Mouse (Mus musculus) lung, embryonic 15.5 days (tissue): ENCODE measurements around the gene Parvb. TPM values are rescaled to one million over a fixed set of nuclear protein-coding genes. Genes with fewer than 3 reads are reported as not detected.

Experiments used
- ATAC-seq: fragments of 200-750 bp; cut with Nextera tagmentation; 2 replicates; pipeline ENCODE4 v1.8.0; 2017; ENCODE audit warnings: moderate number of reproducible peaks, borderline replicate concordance; ENCODE audit not compliant: low FRiP score, low TSS enrichment; ENCODE audit errors: extremely low read depth
- H3K27ac ChIP-seq: fragments of 300-500 bp; sonication (generic); 2 replicates; pipeline ENCODE4 v1.5.1; 2015; ENCODE audit warnings: moderate library complexity, mild to moderate bottlenecking, inconsistent platforms
- H3K27me3 ChIP-seq: fragments of 300-500 bp; sonication (generic); 2 replicates; pipeline ENCODE4 v1.6.1; 2015; ENCODE audit warnings: inconsistent platforms
- H3K36me3 ChIP-seq: fragments of 300-500 bp; sonication (generic); 2 replicates; pipeline ENCODE4 v1.6.1; 2015; ENCODE audit warnings: inconsistent platforms
- H3K4me1 ChIP-seq: fragments of 300-500 bp; sonication (generic); 2 replicates; pipeline ENCODE4 v1.6.1; 2015; ENCODE audit warnings: inconsistent platforms
- H3K4me2 ChIP-seq: fragments of 300-500 bp; sonication (generic); 2 replicates; pipeline ENCODE4 v1.6.1; 2015; ENCODE audit warnings: inconsistent platforms, mild to moderate bottlenecking, moderate library complexity
- H3K4me3 ChIP-seq: fragments of 300-500 bp; sonication (generic); 2 replicates; pipeline ENCODE4 v1.5.1; 2015; ENCODE audit warnings: mild to moderate bottlenecking, inconsistent platforms
- H3K9ac ChIP-seq: fragments of 300-500 bp; sonication (generic); 2 replicates; pipeline ENCODE4 v1.6.1; 2015; ENCODE audit warnings: inconsistent platforms
- H3K9me3 ChIP-seq: fragments of 300-500 bp; sonication (generic); 2 replicates; pipeline ENCODE4 v1.6.1; 2016; ENCODE audit warnings: inconsistent platforms
- WGBS: fragments of 180-500 bp; shearing (Covaris S2); methylation state at CpG from one replicate; pipeline ENCODE4 v1.1.7; 2015; 5-methylcytosine and 5-hydroxymethylcytosine counted together
- polyA plus RNA-seq: library from polyadenylated mRNA; unstranded; fragments of >200 nt; fragmentation: Nextera tagmentation; extraction: Ambion mirVana; gene quantifications from 2 replicates; pipeline ENCODE4 v1.2.1, GENCODE M21; 2015

Parvb gene
- polyA plus RNA-seq, 1 experiment from 2014 or later: 4.6 TPM

DNA sequence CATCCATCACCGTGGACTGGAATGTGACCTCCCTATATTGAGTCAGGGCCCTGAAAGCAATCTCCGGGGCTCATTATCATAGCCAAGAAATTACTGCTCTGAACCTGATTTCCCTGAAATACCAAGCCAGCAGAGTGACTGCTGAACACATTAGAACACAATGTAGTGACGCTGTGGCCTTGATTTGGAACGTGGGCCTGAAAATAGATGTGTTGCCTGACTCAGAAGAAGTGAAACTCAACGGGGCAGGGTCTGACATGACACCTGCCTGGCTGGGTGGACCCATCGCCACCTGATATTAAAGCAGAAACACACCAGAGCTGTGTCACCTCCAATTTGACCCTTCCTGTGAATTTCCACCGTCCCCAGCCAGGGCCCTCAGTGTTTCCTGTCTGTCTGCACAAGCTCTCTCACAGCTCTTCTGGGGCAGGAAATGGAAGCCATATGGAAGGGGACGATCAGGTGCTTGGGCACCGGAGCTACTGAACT is 13.0 kb upstream of the Parvb start:
- H3K27me3 ChIP-seq: no peaks in the 10 kb centered on the region
- H3K4me3 ChIP-seq: no peak overlapping the region
- H3K4me1 ChIP-seq: peaks cover 14% of the 10 kb centered on the region
- no peak overlapping the region for H3K9ac ChIP-seq
- 11% methylated on average over 9 of the region's 9 CpGs for WGBS
- peak overlapping the region; percentile 46 for H3K27ac ChIP-seq
- no peak for ATAC-seq
- peaks cover 12% of the 10 kb centered on the region for H3K36me3 ChIP-seq
- no peaks in the 10 kb centered on the region for H3K9me3 ChIP-seq
- H3K4me2 ChIP-seq: 0 out of 2 replicates have a peak overlapping the region, but pooled peaks have one; percentile 11

DNA sequence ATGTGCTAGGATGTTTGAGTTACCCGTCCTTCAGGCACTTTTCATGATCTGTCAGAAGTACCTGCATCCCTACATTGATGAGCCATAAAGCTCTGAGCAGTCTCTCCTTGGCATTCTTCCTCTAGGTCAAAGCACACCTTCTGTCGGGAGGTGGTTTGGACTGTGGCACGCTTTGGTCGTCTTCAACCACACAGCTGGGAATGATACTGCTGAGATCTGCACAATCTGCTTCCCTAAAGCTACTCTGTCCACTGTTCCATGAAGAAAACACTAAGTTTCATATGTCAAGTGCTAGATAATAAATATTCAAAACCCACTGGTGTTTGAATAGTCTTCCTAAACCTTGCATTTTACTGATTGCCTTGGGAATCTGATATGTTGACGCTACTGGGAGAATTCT is 10.3 kb upstream of the Parvb start:
- no peak overlapping the region for H3K27ac ChIP-seq
- H3K4me1 ChIP-seq: peaks cover 14% of the 10 kb centered on the region
- H3K9ac ChIP-seq: no peak overlapping the region
- H3K4me2 ChIP-seq: no peak overlapping the region
- H3K9me3 ChIP-seq: no peaks in the 10 kb centered on the region
- no peaks in the 10 kb centered on the region for H3K36me3 ChIP-seq
- ATAC-seq: no peak
- H3K4me3 ChIP-seq: no peak overlapping the region
- 0 out of 2 replicates have a peak, but pooled peaks cover 6% of the 10 kb centered on the region for H3K27me3 ChIP-seq
- 68% methylated on average over 5 of the region's 5 CpGs for WGBS

DNA sequence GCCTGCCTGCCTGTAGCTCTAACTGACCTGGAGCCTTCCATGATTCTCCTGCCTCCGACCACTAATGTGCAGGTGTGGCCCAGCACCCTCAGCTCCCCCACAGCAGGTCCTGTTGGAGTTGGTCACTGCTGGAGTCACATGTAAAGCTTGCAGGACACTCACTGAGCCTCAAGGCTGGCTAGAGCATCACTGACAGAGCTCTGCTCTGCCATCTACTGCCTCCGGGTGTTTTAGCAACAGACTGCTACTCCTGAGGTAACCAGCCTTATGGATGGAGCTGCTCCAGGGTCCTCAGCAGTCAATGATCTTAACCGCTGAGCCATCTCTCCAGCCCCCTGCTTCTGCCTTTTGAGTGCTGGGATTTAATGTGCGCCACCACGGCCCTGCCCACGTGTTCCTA is 8.4 kb upstream of the Parvb start:
- Histone ChIP-seq H3K27me3 (0 out of 2 replicates have a peak, but pooled peaks cover 6% of the 10 kb centered on the region), H3K27ac (no peak overlapping the region), H3K9ac (no peak overlapping the region), H3K9me3 (no peaks in the 10 kb centered on the region), H3K4me1 (peaks cover 8% of the 10 kb centered on the region), H3K4me3 (no peak overlapping the region), H3K36me3 (no peaks in the 10 kb centered on the region), H3K4me2 (no peak overlapping the region)
- WGBS: 22% methylated on average over 6 of the region's 6 CpGs
- ATAC-seq: no peak

DNA sequence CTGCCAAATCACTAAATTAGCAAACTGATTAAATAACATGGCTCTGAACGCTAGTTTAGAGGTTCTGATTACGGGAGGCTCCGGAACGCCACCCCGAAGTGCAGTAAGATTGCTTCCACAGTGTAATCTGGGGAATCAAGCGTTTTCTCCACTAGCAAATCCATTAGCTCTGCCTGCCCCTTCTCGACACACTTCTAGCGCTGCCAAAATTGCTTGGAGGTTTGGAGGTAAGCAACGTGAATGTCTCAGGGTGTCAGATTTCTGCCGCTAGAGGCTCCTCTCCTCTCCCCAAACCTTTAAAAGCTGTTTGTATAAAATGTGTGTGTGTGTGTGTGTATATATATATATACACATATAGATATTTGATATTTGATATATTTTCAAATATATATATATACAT is 7.1 kb upstream of the Parvb start:
- Histone ChIP-seq H3K27ac (no peak overlapping the region), H3K27me3 (0 out of 2 replicates have a peak, but pooled peaks cover 6% of the 10 kb centered on the region), H3K4me3 (no peak overlapping the region), H3K4me1 (no peaks in the 10 kb centered on the region), H3K36me3 (no peaks in the 10 kb centered on the region), H3K4me2 (no peak overlapping the region), H3K9me3 (no peaks in the 10 kb centered on the region), H3K9ac (no peak overlapping the region)
- 32% methylated on average over 10 of the region's 10 CpGs for WGBS
- no peak for ATAC-seq

DNA sequence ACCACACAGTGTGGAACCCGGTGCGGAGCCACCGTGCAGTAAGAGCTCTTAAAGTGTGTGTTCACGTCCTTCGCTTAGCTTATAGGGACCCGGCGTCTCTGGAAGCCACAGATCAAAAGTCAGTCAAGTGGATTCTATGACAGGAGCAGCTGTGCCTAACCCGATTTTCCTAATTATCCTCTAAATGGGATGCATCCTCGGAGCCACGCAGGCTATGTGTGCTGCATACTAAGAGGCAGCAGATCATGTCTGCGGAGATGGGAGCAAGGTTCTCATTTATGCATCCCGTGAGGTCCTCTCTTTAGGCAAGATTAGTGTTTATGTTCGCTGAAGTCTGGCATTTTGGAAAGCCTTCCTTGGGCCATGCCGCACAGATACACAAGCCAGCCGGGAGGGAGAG is 4.9 kb upstream of the Parvb start:
- Histone ChIP-seq H3K27ac (no peak overlapping the region), H3K4me3 (no peak overlapping the region), H3K9me3 (no peaks in the 10 kb centered on the region), H3K27me3 (peaks cover 21% of the 10 kb centered on the region; the same call in 1 of the 2 replicates), H3K9ac (no peak overlapping the region), H3K4me1 (peaks cover 13% of the 10 kb centered on the region), H3K36me3 (no peaks in the 10 kb centered on the region), H3K4me2 (no peak overlapping the region)
- no peak for ATAC-seq
- 65% methylated on average over 15 of the region's 15 CpGs for WGBS

GRCm38 (mm10) chr15:84230661-84231060 is 1.2 kb upstream of the Parvb start:
- peaks cover 20% of the 10 kb centered on the region; the same call in 1 of the 2 replicates for H3K27me3 ChIP-seq
- 0 out of 2 replicates have a peak overlapping the region, but pooled peaks have one; percentile 59 for H3K4me3 ChIP-seq
- H3K9me3 ChIP-seq: no peaks in the 10 kb centered on the region
- H3K4me2 ChIP-seq: peak overlapping the region; percentile 95
- no peak overlapping the region for H3K27ac ChIP-seq
- H3K4me1 ChIP-seq: peaks cover 20% of the 10 kb centered on the region
- no peak overlapping the region for H3K9ac ChIP-seq
- 20% methylated on average over 5 of the region's 5 CpGs for WGBS
- ATAC-seq: no peak
- H3K36me3 ChIP-seq: no peaks in the 10 kb centered on the region

GRCm38 (mm10) chr15:84231113-84231712 is 630 bp upstream of the Parvb start:
- Histone ChIP-seq H3K4me1 (peaks cover 20% of the 10 kb centered on the region), H3K27ac (peak overlapping the region; percentile 63), H3K4me3 (peak overlapping the region; percentile 59), H3K9ac (peak overlapping the region; percentile 52; the same call in 1 of the 2 replicates), H3K4me2 (peak overlapping the region; percentile 95), H3K36me3 (no peaks in the 10 kb centered on the region), H3K9me3 (no peaks in the 10 kb centered on the region), H3K27me3 (peaks cover 16% of the 10 kb centered on the region; the same call in 1 of the 2 replicates)
- WGBS: 8% methylated on average over 16 of the region's 16 CpGs
- peak; percentile 56; the same call in 1 of the 2 replicates for ATAC-seq

DNA sequence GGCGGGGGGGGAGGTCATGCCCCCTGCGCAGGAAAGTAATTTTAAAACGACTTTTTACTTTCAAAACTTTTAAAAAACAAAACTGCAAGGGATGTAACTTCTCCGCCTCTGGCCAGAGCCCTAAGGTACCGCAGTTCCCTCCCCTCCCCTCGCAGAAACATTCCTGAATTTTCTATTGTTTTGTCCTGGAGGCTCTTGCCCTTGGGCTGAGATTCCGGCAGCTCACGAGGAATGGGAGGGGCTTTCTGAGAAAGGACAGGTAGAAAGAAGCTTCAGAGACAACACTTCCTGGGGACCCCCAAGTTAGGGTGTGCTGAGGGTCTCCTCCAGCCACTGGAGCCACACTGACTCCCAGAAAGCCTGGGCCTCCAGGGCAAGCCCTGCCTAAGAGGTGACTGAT is 766 bp downstream of the Parvb start:
- no peak overlapping the region for H3K27ac ChIP-seq
- H3K36me3 ChIP-seq: no peaks in the 10 kb centered on the region
- no peak overlapping the region for H3K9ac ChIP-seq
- peak overlapping the region; percentile 59 for H3K4me3 ChIP-seq
- H3K27me3 ChIP-seq: peaks cover 16% of the 10 kb centered on the region; the same call in 1 of the 2 replicates
- ATAC-seq: no peak
- WGBS: 17% methylated on average over 8 of the region's 8 CpGs
- H3K4me2 ChIP-seq: peak overlapping the region; percentile 95
- peaks cover 20% of the 10 kb centered on the region for H3K4me1 ChIP-seq
- no peaks in the 10 kb centered on the region for H3K9me3 ChIP-seq

GRCm38 (mm10) chr15:84234794-84235581 is 3.1 kb downstream of the Parvb start:
- Histone ChIP-seq H3K9ac (no peak overlapping the region), H3K4me1 (peaks cover 31% of the 10 kb centered on the region), H3K27ac (peak overlapping the region; percentile 47), H3K27me3 (peaks cover 21% of the 10 kb centered on the region; the same call in 1 of the 2 replicates), H3K36me3 (no peaks in the 10 kb centered on the region), H3K9me3 (no peaks in the 10 kb centered on the region), H3K4me3 (no peak overlapping the region), H3K4me2 (peak overlapping the region; percentile 6; the same call in 1 of the 2 replicates)
- no peak for ATAC-seq
- 78% methylated on average over 7 of the region's 7 CpGs for WGBS

GRCm38 (mm10) chr15:84235646-84236045 is 3.8 kb downstream of the Parvb start:
- ATAC-seq: peak; percentile 61
- Histone ChIP-seq H3K27me3 (peaks cover 18% of the 10 kb centered on the region; the same call in 1 of the 2 replicates), H3K36me3 (no peaks in the 10 kb centered on the region), H3K4me2 (peak overlapping the region; percentile 6; the same call in 1 of the 2 replicates), H3K27ac (peak overlapping the region; percentile 47; the same call in 1 of the 2 replicates), H3K9ac (no peak overlapping the region), H3K4me3 (no peak overlapping the region), H3K4me1 (peaks cover 31% of the 10 kb centered on the region), H3K9me3 (no peaks in the 10 kb centered on the region)
- WGBS: 70% methylated on average over 7 of the region's 7 CpGs

DNA sequence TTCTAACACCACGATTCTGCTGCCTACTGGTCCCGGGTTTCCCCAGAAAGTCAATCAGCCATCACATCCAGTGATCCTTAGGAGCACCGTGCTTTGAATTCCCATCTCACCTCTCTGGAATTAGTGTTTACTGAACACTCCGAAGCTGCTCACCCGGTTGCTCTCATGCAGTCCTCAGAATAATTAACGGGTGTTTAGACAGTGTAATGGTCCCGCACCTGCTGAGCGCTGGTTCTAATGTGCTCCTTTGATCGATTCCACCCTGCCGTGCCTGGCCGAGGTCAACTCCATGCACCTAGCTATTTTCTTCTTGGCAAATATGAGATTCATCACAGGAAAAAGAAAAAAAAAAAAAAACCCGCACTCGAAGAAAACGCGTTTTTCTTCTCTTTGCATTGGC is 6.7 kb downstream of the Parvb start:
- Histone ChIP-seq H3K9me3 (no peaks in the 10 kb centered on the region), H3K4me2 (peak overlapping the region; percentile 38), H3K36me3 (no peaks in the 10 kb centered on the region), H3K27me3 (peaks cover 7% of the 10 kb centered on the region; the same call in 1 of the 2 replicates), H3K9ac (no peak overlapping the region), H3K4me1 (peaks cover 11% of the 10 kb centered on the region), H3K4me3 (no peak overlapping the region), H3K27ac (no peak overlapping the region)
- ATAC-seq: no peak
- 23% methylated on average over 15 of the region's 15 CpGs for WGBS

GRCm38 (mm10) chr15:84238991-84239401 is 7.2 kb downstream of the Parvb start:
- 11% methylated on average over 16 of the region's 16 CpGs for WGBS
- Histone ChIP-seq H3K4me2 (peak overlapping the region; percentile 38), H3K36me3 (no peaks in the 10 kb centered on the region), H3K9ac (no peak overlapping the region), H3K4me1 (peaks cover 11% of the 10 kb centered on the region), H3K4me3 (no peak overlapping the region), H3K27ac (no peak overlapping the region), H3K27me3 (peaks cover 7% of the 10 kb centered on the region; the same call in 1 of the 2 replicates), H3K9me3 (no peaks in the 10 kb centered on the region)
- no peak for ATAC-seq
